Mouse (Mus musculus) heart, embryonic 13.5 days (tissue): ENCODE results near the gene Flnc. TPM values are rescaled to one million over a fixed set of nuclear protein-coding genes. Genes with fewer than 3 reads are reported as not detected.

ENCODE experiments used
- ATAC-seq: fragments of 200-750 bp; cut with Nextera tagmentation; 2 replicates; pipeline ENCODE4 v1.8.0; 2017; ENCODE audit warnings: moderate TSS enrichment; ENCODE audit not compliant: insufficient number of reproducible peaks, low FRiP score, low TSS enrichment; ENCODE audit errors: extremely low read depth
- H3K27ac ChIP-seq: fragments of 300-500 bp; sonication (generic); replicated peaks from 2 replicates; pipeline ENCODE4 v1.5.1; 2015; ENCODE audit warnings: moderate library complexity, mild to moderate bottlenecking, inconsistent platforms
- H3K27me3 ChIP-seq: fragments of 300-500 bp; sonication (generic); replicated peaks from 2 replicates; pipeline ENCODE4 v1.6.1; 2015; ENCODE audit warnings: mild to moderate bottlenecking, inconsistent platforms
- H3K36me3 ChIP-seq: fragments of 300-500 bp; sonication (generic); 2 replicates; pipeline ENCODE4 v1.6.1; 2015; ENCODE audit warnings: mild to moderate bottlenecking, inconsistent platforms
- H3K4me1 ChIP-seq: fragments of 300-500 bp; sonication (generic); 2 replicates; pipeline ENCODE4 v1.6.1; 2015; ENCODE audit warnings: inconsistent platforms
- H3K4me2 ChIP-seq: fragments of 300-500 bp; sonication (generic); 2 replicates; pipeline ENCODE4 v1.6.1; 2015; ENCODE audit warnings: inconsistent platforms, mild to moderate bottlenecking, moderate library complexity
- H3K4me3 ChIP-seq: fragments of 300-500 bp; sonication (generic); 2 replicates; pipeline ENCODE4 v1.5.1; 2015; ENCODE audit warnings: moderate library complexity, mild to moderate bottlenecking, inconsistent platforms
- H3K9ac ChIP-seq: fragments of 300-500 bp; sonication (generic); 2 replicates; pipeline ENCODE4 v1.6.1; 2015; ENCODE audit warnings: inconsistent platforms, mild to moderate bottlenecking, moderate library complexity
- H3K9me3 ChIP-seq: fragments of 300-500 bp; sonication (generic); 2 replicates; pipeline ENCODE4 v1.6.1; 2016; ENCODE audit warnings: inconsistent platforms
- WGBS: fragments of 180-500 bp; shearing (Covaris S2); methylation state at CpG from one replicate; pipeline ENCODE4 v1.1.7; 2015; ENCODE audit warnings: mixed read lengths; 5-methylcytosine and 5-hydroxymethylcytosine counted together
- polyA plus RNA-seq: library from polyadenylated mRNA; unstranded; fragments of >200 nt; fragmentation: Nextera tagmentation; extraction: Ambion mirVana; gene quantifications from 2 replicates; pipeline ENCODE4 v1.2.1, GENCODE M21; 2015

The Flnc gene
- polyA plus RNA-seq, 1 experiment from 2014 or later: 42.5 TPM

GRCm38 (mm10) chr6:29450667-29451066 is 17.6 kb downstream of the Flnc start:
- no peaks in the 10 kb centered on the region for H3K4me1 ChIP-seq
- H3K9me3 ChIP-seq: no peaks in the 10 kb centered on the region
- peaks cover 99% of the 10 kb centered on the region for H3K36me3 ChIP-seq
- H3K9ac ChIP-seq: no peak overlapping the region
- 85% methylated on average over 6 of the region's 6 CpGs for WGBS
- no peaks in the 10 kb centered on the region for H3K27me3 ChIP-seq
- no peak overlapping the region for H3K4me2 ChIP-seq
- ATAC-seq: no peak
- no peak overlapping the region for H3K4me3 ChIP-seq
- no peak overlapping the region for H3K27ac ChIP-seq

DNA sequence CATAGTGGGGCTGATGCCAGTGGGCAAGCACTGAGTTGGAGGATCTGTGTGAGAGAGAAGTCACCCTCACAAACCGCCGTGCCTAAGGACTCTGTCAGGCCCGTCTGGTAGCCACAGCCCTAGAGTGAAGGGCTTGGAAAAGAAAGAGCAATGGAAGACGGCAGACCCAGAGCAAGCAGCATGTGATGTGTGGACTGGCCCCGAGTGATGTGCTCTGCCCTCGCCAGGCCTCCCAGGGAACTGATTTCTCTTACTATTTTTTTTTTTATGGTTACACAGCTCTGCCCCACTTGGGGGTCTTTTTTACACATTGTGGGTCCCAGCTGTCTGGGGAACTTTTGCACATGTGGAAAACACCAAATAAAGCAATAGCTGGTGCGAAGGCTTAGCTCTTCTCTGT is 28.4 kb downstream of the Flnc start:
- Histone ChIP-seq H3K27me3 (no peaks in the 10 kb centered on the region), H3K4me3 (no peak overlapping the region), H3K36me3 (peaks cover 52% of the 10 kb centered on the region), H3K4me1 (no peaks in the 10 kb centered on the region), H3K9me3 (no peaks in the 10 kb centered on the region), H3K4me2 (no peak overlapping the region), H3K27ac (no peak overlapping the region), H3K9ac (no peak overlapping the region)
- WGBS: 67% methylated on average over 7 of the region's 7 CpGs
- ATAC-seq: no peak

- 61% methylated on average over 3 of the region's 3 CpGs for WGBS
These were observed 30.3 kb downstream of the Flnc start for GRCm38 (mm10) chr6:29463388-29463787.

DNA sequence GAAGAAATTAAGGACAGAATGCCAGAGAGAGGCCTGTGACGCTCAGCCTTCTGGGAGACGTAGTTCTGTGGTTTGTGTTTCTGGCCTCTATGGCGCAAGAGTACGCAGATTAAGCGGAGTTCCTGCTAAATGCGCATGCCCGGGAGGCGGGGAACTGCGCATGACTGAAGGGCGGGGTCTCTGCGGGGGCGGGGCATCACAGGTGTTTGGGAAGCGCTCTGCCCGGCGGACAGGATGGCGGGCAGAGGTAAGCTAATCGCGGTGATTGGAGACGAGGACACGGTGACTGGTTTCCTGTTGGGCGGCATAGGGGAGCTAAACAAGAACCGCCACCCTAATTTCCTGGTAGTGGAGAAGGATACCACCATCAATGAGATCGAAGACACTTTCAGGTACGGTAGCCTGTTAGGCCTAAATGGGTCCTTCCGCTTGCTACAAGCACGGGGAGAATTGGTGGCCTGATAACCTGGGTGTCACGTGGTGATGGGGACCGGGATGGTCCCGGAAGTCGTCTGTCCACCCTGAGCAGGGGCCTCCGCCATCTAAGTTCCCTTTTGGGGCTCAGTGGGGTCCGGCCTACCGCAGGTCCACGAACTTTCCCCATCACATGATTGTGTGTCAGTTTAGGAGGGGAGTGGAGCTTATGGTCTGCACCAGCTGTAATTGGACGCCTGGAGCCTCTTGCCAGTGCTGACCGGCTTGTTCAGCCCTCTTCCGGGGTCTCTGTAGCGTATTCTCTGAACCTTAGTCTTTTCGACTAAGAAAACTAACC is 34.7 kb downstream of the Flnc start, which contains the start of gene Atp6v1f:
Gene Atp6v1f (plus strand): TSS at position 136 of the 772 bp plus-strand sequence.
- peak within 1 kb of the TSS; percentile 85 for H3K9ac ChIP-seq
- ATAC-seq: peak; percentile 89
- H3K4me3 ChIP-seq: peak within 1 kb of the TSS; percentile 75
- H3K4me1 ChIP-seq: peaks cover 12% of the 10 kb centered on the region
- H3K36me3 ChIP-seq: peaks cover 23% of the 10 kb centered on the region
- under 1% methylated on average over 39 of the region's 39 CpGs for WGBS
- H3K4me2 ChIP-seq: peak within 1 kb of the TSS; percentile 81
- H3K9me3 ChIP-seq: no peaks in the 10 kb centered on the region
- H3K27ac ChIP-seq: peak within 1 kb of the TSS; percentile 60
- no peaks in the 10 kb centered on the region for H3K27me3 ChIP-seq

More at GRCm38 (mm10) chr6:29463388-29463787, 30.3 kb downstream of the Flnc start:
- H3K27me3 ChIP-seq: no peaks in the 10 kb centered on the region
- H3K27ac ChIP-seq: no peak overlapping the region
- H3K36me3 ChIP-seq: peaks cover 33% of the 10 kb centered on the region
- no peak overlapping the region for H3K4me2 ChIP-seq
- H3K4me1 ChIP-seq: peaks cover 3% of the 10 kb centered on the region
- H3K9ac ChIP-seq: no peak overlapping the region
- no peak for ATAC-seq
- no peak overlapping the region for H3K4me3 ChIP-seq
- no peaks in the 10 kb centered on the region for H3K9me3 ChIP-seq

- Histone ChIP-seq H3K4me1 (peaks cover 19% of the 10 kb centered on the region), H3K9me3 (no peaks in the 10 kb centered on the region), H3K36me3 (peaks cover 23% of the 10 kb centered on the region), H3K9ac (0 out of 2 replicates have a peak overlapping the region, but pooled peaks have one; percentile 19), H3K27ac (no peak overlapping the region), H3K4me2 (peak overlapping the region; percentile 81), H3K4me3 (peak overlapping the region; percentile 75), H3K27me3 (no peaks in the 10 kb centered on the region)
- no peak for ATAC-seq
- WGBS: 80% methylated on average over 3 of the region's 3 CpGs
These were observed 35.8 kb downstream of the Flnc start for GRCm38 (mm10) chr6:29468851-29469250.

DNA sequence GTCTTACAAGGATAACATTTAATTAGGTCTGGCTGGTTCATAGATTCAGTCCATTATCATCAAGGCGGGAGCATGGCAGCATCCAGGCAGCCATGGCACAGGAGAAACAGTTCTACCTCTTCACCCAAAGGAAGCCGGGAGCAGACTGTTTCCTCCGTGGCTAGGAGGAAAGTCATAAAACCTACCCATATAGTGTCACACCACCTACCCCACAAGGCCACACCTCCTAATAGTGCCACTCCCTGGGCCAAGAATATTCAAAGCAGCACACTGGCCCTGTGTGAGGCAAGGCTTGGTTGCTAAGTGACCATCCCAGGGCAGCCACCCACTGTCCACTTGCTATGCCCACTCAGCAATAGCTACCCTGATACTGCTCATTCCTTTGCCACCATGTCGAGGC is 38.1 kb downstream of the Flnc start, which contains the start of gene Atp6v1fnb:
Gene Atp6v1fnb (plus strand): TSS at position 301 of the 400 bp plus-strand sequence.
- no peak within 1 kb of the TSS for H3K4me3 ChIP-seq
- H3K4me1 ChIP-seq: peaks cover 30% of the 10 kb centered on the region
- no peak within 1 kb of the TSS for H3K4me2 ChIP-seq
- no peaks in the 10 kb centered on the region for H3K9me3 ChIP-seq
- H3K36me3 ChIP-seq: peaks cover 23% of the 10 kb centered on the region
- H3K27me3 ChIP-seq: no peaks in the 10 kb centered on the region
- WGBS: 92% methylated on average over 4 of the region's 4 CpGs
- no peak within 1 kb of the TSS for H3K9ac ChIP-seq
- ATAC-seq: no peak
- no peak within 1 kb of the TSS for H3K27ac ChIP-seq

GRCm38 (mm10) chr6:29473941-29474691 is 41.1 kb downstream of the Flnc start:
- Histone ChIP-seq H3K9me3 (no peaks in the 10 kb centered on the region), H3K4me1 (peaks cover 20% of the 10 kb centered on the region), H3K4me3 (peak overlapping the region; percentile 59), H3K36me3 (peaks cover 23% of the 10 kb centered on the region), H3K9ac (peak overlapping the region; percentile 81), H3K27me3 (0 out of 2 replicates have a peak, but pooled peaks cover 6% of the 10 kb centered on the region), H3K27ac (peak overlapping the region; percentile 16; the same call in 1 of the 2 replicates), H3K4me2 (peak overlapping the region; percentile 74)
- ATAC-seq: peak; percentile 88
- WGBS: 3% methylated on average over 33 of the region's 33 CpGs

GRCm38 (mm10) chr6:29474736-29475135 is 41.7 kb downstream of the Flnc start:
- H3K4me2 ChIP-seq: peak overlapping the region; percentile 74
- peaks cover 18% of the 10 kb centered on the region for H3K4me1 ChIP-seq
- peak overlapping the region; percentile 16; the same call in 1 of the 2 replicates for H3K27ac ChIP-seq
- 0 out of 2 replicates have a peak, but pooled peaks cover 6% of the 10 kb centered on the region for H3K27me3 ChIP-seq
- WGBS: 61% methylated on average over 2 of the region's 2 CpGs
- H3K4me3 ChIP-seq: no peak overlapping the region
- H3K9me3 ChIP-seq: no peaks in the 10 kb centered on the region
- H3K36me3 ChIP-seq: peaks cover 22% of the 10 kb centered on the region
- H3K9ac ChIP-seq: no peak overlapping the region
- no peak for ATAC-seq

DNA sequence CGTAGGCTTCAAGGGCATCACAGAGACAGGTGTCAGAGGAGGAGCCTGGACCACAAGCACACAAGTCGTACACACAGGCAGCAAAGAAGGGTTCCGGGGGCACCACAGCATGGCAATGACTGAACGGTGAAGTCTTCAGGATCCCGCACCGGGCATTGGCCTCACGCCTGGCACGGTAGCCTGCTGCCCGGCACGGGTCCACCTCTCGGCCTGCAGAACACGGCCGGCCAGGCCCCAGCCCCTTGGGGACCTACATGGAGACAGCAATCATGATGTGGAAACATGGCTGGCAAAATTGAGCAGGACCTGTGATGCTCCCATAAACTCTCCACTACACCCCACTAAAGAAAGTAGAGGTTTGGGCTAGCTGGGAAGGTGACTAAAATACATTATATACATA is 49.6 kb downstream of the Flnc start:
- Histone ChIP-seq H3K4me1 (peaks cover 6% of the 10 kb centered on the region), H3K27me3 (peaks cover 25% of the 10 kb centered on the region), H3K4me3 (no peak overlapping the region), H3K9me3 (no peaks in the 10 kb centered on the region), H3K27ac (no peak overlapping the region), H3K9ac (no peak overlapping the region), H3K4me2 (no peak overlapping the region), H3K36me3 (no peaks in the 10 kb centered on the region)
- 95% methylated on average over 13 of the region's 13 CpGs for WGBS
- ATAC-seq: no peak

DNA sequence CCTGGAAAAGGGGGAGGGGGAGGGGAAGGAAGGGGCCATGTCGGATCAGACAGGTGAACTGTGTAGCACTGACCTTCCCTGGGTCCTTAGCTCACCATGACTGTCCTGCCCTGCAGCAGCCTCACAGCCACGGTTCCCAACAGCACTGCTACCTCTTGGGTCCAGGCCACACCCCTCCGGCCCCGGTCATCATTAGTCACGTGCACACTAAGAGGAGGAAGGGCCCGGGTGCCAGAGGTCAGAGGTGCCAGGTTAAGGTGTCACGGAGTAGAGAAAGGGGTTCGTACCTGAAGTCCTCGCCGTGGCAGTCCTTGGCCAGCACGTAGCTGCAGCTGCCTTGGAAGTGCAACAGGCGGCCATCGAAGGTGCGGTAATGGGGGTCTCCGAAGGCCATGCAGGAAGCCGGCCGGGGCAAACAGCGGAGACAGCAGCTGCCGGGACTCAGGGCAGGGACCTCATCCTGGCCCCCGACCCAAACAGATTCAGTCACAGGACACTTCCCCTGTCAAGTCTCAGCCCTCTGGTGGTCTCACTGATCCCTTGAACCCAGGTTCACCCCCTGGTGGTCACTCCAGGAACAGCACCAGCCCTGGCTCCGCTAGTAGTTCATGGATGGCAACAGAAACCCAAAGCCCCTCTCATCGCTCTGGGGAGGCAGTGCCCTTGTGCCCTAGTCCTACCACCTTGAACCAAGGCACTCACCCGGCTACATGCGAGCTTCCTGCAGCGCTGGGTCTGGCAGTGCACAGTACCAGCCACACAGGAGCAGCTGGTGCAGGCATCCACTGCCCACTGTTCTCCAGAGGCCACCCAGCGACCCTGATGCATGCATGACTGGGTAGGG is 51.9 kb downstream of the Flnc start:
- no peak overlapping the region for H3K27ac ChIP-seq
- ATAC-seq: peak; percentile 72
- peaks cover 25% of the 10 kb centered on the region for H3K27me3 ChIP-seq
- peaks cover 6% of the 10 kb centered on the region for H3K4me1 ChIP-seq
- H3K4me2 ChIP-seq: peak overlapping the region; percentile 92
- peak overlapping the region; percentile 80 for H3K9ac ChIP-seq
- H3K4me3 ChIP-seq: peak overlapping the region; percentile 54
- H3K36me3 ChIP-seq: no peaks in the 10 kb centered on the region
- no peaks in the 10 kb centered on the region for H3K9me3 ChIP-seq
- 7% methylated on average over 26 of the region's 26 CpGs for WGBS

GRCm38 (mm10) chr6:29485951-29486350 is 52.9 kb downstream of the Flnc start:
- 57% methylated on average over 2 of the region's 2 CpGs for WGBS
- H3K4me1 ChIP-seq: peaks cover 6% of the 10 kb centered on the region

More at GRCm38 (mm10) chr6:29485951-29486350, 52.9 kb downstream of the Flnc start:
- H3K27ac ChIP-seq: no peak overlapping the region
- no peak overlapping the region for H3K4me2 ChIP-seq
- H3K9me3 ChIP-seq: no peaks in the 10 kb centered on the region
- ATAC-seq: no peak
- H3K36me3 ChIP-seq: no peaks in the 10 kb centered on the region
- peaks cover 25% of the 10 kb centered on the region for H3K27me3 ChIP-seq
- H3K9ac ChIP-seq: no peak overlapping the region
- H3K4me3 ChIP-seq: no peak overlapping the region
